9 mouse cellular contexts compared by ENCODE assay signal in genomic region chr9:30921261-30922103, GRCm38 (mm10). TPM values are rescaled to one million over a fixed set of nuclear protein-coding genes. Genes with fewer than 3 reads are reported as not detected.
DNase-seq lines count a peak whose midpoint lies in the region; ATAC-seq lines count a peak whose summit lies in the region.
"Had no signal": no experiment of that assay in that cellular context is flagged by ENCODE, and none has a peak within 500 bp of the region (broad histone marks: within the 10 kb centered on the region; RNA-seq: fewer than 3 reads in every experiment).

No protein-coding gene starts in this region.

- H3K27ac ChIP-seq in embryonic facial prominence, embryonic 15.5 days (replicated peaks) = no peak overlapping the region; the same call in 1 of the 2 replicates
- no peak overlapping the region for H3K27ac ChIP-seq in hindbrain, embryonic 16.5 days (ENCODE audit: low read depth, low read length)
- H3K27ac ChIP-seq in neural tube, embryonic 11.5 days (ENCODE audit: low read depth, low read length) = no peak overlapping the region
- H3K27ac ChIP-seq: macrophage had no signal

- H3K9me3 ChIP-seq in embryonic facial prominence, embryonic 15.5 days (replicated peaks) = no peaks in the 10 kb centered on the region
- no peaks in the 10 kb centered on the region for H3K9me3 ChIP-seq in hindbrain, embryonic 16.5 days (ENCODE audit: control insufficient read depth, low read length)
- H3K9me3 ChIP-seq in neural tube, embryonic 11.5 days (ENCODE audit: control insufficient read depth, low read length) = no peaks in the 10 kb centered on the region

- H3K4me3 ChIP-seq in embryonic facial prominence, embryonic 15.5 days (replicated peaks) = peak overlapping the region; percentile 58
- peak overlapping the region; percentile 65 for H3K4me3 ChIP-seq in hindbrain, embryonic 16.5 days (ENCODE audit: low read length)
- H3K4me3 ChIP-seq in neural tube, embryonic 11.5 days (ENCODE audit: low read depth, low read length) = peak overlapping the region; percentile 49

- peak overlapping the region; percentile 97 for H3K4me2 ChIP-seq in embryonic facial prominence, embryonic 15.5 days (replicated peaks)
- peak overlapping the region; percentile 95 for H3K4me2 ChIP-seq in hindbrain, embryonic 16.5 days (ENCODE audit: low read length)
- peak overlapping the region; percentile 65 for H3K4me2 ChIP-seq in neural tube, embryonic 11.5 days (ENCODE audit: low read depth)

- 3% methylated on average over 56 of the region's 56 CpGs for WGBS in embryonic facial prominence, embryonic 15.5 days
- 4% methylated on average over 56 of the region's 56 CpGs for WGBS in hindbrain, embryonic 16.5 days
- 4% methylated on average over 56 of the region's 56 CpGs for WGBS in neural tube, embryonic 11.5 days

- DNase-seq in kidney, postnatal 10 days = peak; percentile 32
- no peak for DNase-seq in kidney, adult 11 months
- peak; percentile 43 for DNase-seq in neural tube, embryonic 11.5 days (ENCODE audit: low spot score)
- DNase-seq in cerebellum, adult 8-10 months = no peak
- no peak for DNase-seq in frontal cortex, postnatal 10 days (ENCODE audit: low spot score in 2 of 2)

- H3K9ac ChIP-seq in embryonic facial prominence, embryonic 15.5 days = peak overlapping the region; percentile 35
- H3K9ac ChIP-seq in hindbrain, embryonic 16.5 days (ENCODE audit: low read depth, low read length) = peak overlapping the region; percentile 71
- peak overlapping the region; percentile 47 for H3K9ac ChIP-seq in neural tube, embryonic 11.5 days (ENCODE audit: low read length)

- no peak for ATAC-seq in embryonic facial prominence, embryonic 15.5 days (ENCODE audit: insufficient number of reproducible peaks, low FRiP score, low TSS enrichment, low read depth)
- peak; percentile 46 for ATAC-seq in hindbrain, embryonic 16.5 days
- no peak for ATAC-seq in neural tube, embryonic 11.5 days (ENCODE audit: insufficient read depth, low FRiP score, low TSS enrichment)
- ATAC-seq in megakaryocyte progenitor cell, adult 5-6 weeks (replicated peaks; ENCODE audit: poor library complexity) = no peak

- peaks cover 16% of the 10 kb centered on the region for H3K27me3 ChIP-seq in embryonic facial prominence, embryonic 15.5 days
- peaks cover 6% of the 10 kb centered on the region; the same call in 1 of the 2 replicates for H3K27me3 ChIP-seq in hindbrain, embryonic 16.5 days (replicated peaks; ENCODE audit: control insufficient read depth, insufficient read depth, low read length)
- H3K27me3 ChIP-seq in neural tube, embryonic 11.5 days (ENCODE audit: control insufficient read depth, insufficient read depth, low read length) = peaks cover 10% of the 10 kb centered on the region

- peaks cover 33% of the 10 kb centered on the region for H3K4me1 ChIP-seq in embryonic facial prominence, embryonic 15.5 days
- H3K4me1 ChIP-seq in hindbrain, embryonic 16.5 days (ENCODE audit: control insufficient read depth, insufficient read depth, low read depth, low read length) = peaks cover 11% of the 10 kb centered on the region
- no peaks in the 10 kb centered on the region for H3K4me1 ChIP-seq in neural tube, embryonic 11.5 days (ENCODE audit: control insufficient read depth, insufficient read depth, low read length)

- H3K36me3 ChIP-seq in embryonic facial prominence, embryonic 15.5 days = no peaks in the 10 kb centered on the region
- H3K36me3 ChIP-seq in hindbrain, embryonic 16.5 days (ENCODE audit: control insufficient read depth, insufficient read depth, low read length) = no peaks in the 10 kb centered on the region
- no peaks in the 10 kb centered on the region for H3K36me3 ChIP-seq in neural tube, embryonic 11.5 days (ENCODE audit: control insufficient read depth, insufficient read depth, low read length)

RNA-seq across cellular contexts. Expression of gene Adamts15, which starts 0.8 kb away (rescaled TPM):
- polyA plus RNA-seq in embryonic facial prominence, embryonic 15.5 days (2015; fragmentation: Nextera tagmentation; extraction: Ambion mirVana) = 13.5 and 15.1 TPM in 2 replicates
- polyA plus RNA-seq in hindbrain, embryonic 16.5 days (2015; fragmentation: Nextera tagmentation; extraction: Ambion mirVana) = 6.2 and 7.6 TPM in 2 replicates
- 4.0 and 5.7 TPM in 2 replicates for polyA plus RNA-seq in neural tube, embryonic 11.5 days (2014; fragmentation: Nextera tagmentation; extraction: Ambion mirVana)
- not detected in 2 replicates for total RNA-seq in megakaryocyte progenitor cell, adult 5-6 weeks (2015)
- total RNA-seq in megakaryocyte progenitor cell, adult 5-6 weeks (2017) = 0.08 TPM in 1 of 2 replicates, not detected in the other

RNA-seq across cellular contexts. Expression of gene Adamts8, which starts 20.9 kb away (rescaled TPM):
- polyA plus RNA-seq in embryonic facial prominence, embryonic 15.5 days (2015; fragmentation: Nextera tagmentation; extraction: Ambion mirVana) = 5.1 and 5.3 TPM in 2 replicates
- polyA plus RNA-seq in hindbrain, embryonic 16.5 days (2015; fragmentation: Nextera tagmentation; extraction: Ambion mirVana) = 1.8 and 2.8 TPM in 2 replicates
- polyA plus RNA-seq in neural tube, embryonic 11.5 days (2014; fragmentation: Nextera tagmentation; extraction: Ambion mirVana) = 0.46 and 0.99 TPM in 2 replicates
- total RNA-seq in megakaryocyte progenitor cell, adult 5-6 weeks (2015) = not detected in 2 replicates
- total RNA-seq in megakaryocyte progenitor cell, adult 5-6 weeks (2017) = not detected in 2 replicates
- polyA plus RNA-seq: macrophage had no signal

Comparison
In these comparisons a context has a peak if more than half of its experiments do, and no peak if none do; other contexts are left out.
1. DNase-seq: peak in kidney, postnatal 10 days (single experiment) and neural tube, embryonic 11.5 days (single experiment); none in kidney, adult 11 months (single experiment), cerebellum, adult 8-10 months (single experiment) and frontal cortex, postnatal 10 days (0 of 2).
2. Peak in every context shown above with its lines, with median percentiles within 50 percentile points of each other: H3K4me2 ChIP-seq, H3K4me3 ChIP-seq and H3K9ac ChIP-seq.